Mouse (Mus musculus) adrenal gland, postnatal 36 days (tissue): ENCODE measurements at regions not wholly inside any gene's neighbourhood (a gene's known extent, or its start where the extent isn't known, plus 50 kb on each side); places are given as distances from the start of the nearest gene placed in this dataset.

Experiments
- DNase-seq, 2 experiments: peaks; one replicate each; pipeline ENCODE4 v3.0.0; 2021; ENCODE audit warnings: mixed read lengths in 1 of 2

DNA sequence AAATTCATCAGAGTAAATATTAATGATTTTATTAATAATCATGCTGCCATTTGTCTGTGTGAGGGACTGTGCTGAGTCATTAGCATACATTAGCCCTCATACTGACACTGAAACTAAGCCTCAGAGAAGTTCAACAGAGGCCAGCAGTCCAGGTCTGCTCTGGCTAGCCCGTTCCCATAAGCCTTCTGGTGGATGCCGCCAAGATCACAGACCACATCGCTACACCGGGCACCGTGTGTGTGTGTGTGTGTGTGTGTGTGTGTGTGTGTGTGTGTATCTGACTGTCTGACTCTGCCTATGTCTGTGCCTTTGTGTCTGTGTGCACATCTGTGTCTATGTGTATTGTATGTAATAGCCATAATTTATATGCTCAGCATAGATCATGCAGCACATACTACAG, 106.0 kb downstream of the Rpl14 start:
- DNase-seq, result no peak

- DNase-seq, result no peak
Observed at GRCm38 (mm10) chr9:120679822-120680426, 108.7 kb downstream of the Rpl14 start.

- DNase-seq, result no peak
Observed at GRCm38 (mm10) chr9:120681404-120681803, 110.2 kb downstream of the Rpl14 start.

DNA sequence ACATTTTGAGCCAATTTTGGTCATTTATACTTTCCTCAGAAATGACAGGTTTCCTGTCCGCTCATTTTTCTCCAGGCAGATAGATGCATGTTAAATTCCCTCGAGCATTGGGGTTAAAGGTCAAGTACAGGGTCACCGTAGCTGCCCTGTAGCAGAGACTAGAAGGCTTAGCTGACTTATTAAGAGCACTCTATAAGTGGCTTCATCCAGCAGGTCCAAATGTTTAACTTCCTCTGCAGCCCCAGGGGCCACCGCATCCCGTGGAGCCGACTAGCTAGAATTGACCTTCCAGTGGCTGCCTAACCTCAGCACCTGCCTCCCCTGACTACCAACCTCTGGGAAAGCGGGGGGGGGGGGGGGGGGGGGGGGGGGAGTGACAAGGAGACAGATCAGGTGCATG, 114.7 kb downstream of the Rpl14 start:
- no peak for DNase-seq

GRCm38 (mm10) chr9:120689025-120689424, 117.8 kb downstream of the Rpl14 start:
- no peak for DNase-seq

GRCm38 (mm10) chr9:120690510-120690909, 119.3 kb downstream of the Rpl14 start:
- DNase-seq, result no peak

- peak; percentile 85 to 94 for DNase-seq
Observed at GRCm38 (mm10) chr9:120690961-120691941, 120.0 kb downstream of the Rpl14 start.

GRCm38 (mm10) chr9:120691971-120692401, 120.7 kb downstream of the Rpl14 start:
- no peak for DNase-seq

- DNase-seq, result no peak
Observed at GRCm38 (mm10) chr9:120694457-120694856, 123.2 kb downstream of the Rpl14 start.

DNA sequence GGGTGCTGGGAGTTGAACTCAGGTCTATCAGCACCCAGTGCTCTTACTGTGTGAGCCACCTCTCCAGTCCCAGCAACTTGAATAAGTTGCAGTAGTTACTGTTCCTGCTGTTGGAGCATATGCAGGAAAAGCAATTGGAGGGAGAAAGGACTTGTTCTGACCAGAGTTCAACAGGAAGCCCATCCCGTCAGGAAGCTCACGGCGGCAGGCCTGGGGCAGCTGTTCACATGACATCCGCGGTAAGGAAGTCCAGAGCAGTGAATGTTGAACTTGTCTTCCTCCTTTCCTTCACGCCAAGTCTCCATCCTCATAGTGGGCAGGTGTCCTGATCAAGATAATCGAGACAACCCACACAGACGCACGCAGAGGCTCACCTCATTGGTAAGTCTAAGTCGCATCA, 124.7 kb downstream of the Rpl14 start:
- peak; percentile 21 to 46 for DNase-seq

- no peak for DNase-seq
Observed at GRCm38 (mm10) chr9:120697749-120698148, 126.5 kb downstream of the Rpl14 start.

DNA sequence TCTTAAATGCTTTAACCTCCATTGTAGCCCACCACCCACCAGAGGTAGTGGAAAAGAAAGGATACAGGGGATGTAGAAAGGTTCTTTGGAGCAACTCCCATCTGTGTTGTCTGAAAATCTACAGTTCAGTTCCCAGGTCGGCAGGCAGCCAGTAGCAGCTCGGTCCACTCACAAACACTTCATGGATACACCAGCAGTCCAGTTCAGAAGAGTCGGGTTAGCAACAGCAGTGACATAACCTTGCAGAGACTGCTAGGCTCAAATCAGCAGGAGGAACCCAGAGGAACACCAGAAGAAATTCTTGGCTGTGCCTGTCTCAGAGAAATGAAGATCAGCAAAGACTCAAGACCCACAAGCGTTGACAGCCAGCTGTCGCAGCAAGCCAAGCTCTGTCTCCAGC, 128.5 kb downstream of the Rpl14 start:
- DNase-seq, result no peak

GRCm38 (mm10) chr9:120702836-120703235, 131.6 kb downstream of the Rpl14 start:
- no peak for DNase-seq

DNA sequence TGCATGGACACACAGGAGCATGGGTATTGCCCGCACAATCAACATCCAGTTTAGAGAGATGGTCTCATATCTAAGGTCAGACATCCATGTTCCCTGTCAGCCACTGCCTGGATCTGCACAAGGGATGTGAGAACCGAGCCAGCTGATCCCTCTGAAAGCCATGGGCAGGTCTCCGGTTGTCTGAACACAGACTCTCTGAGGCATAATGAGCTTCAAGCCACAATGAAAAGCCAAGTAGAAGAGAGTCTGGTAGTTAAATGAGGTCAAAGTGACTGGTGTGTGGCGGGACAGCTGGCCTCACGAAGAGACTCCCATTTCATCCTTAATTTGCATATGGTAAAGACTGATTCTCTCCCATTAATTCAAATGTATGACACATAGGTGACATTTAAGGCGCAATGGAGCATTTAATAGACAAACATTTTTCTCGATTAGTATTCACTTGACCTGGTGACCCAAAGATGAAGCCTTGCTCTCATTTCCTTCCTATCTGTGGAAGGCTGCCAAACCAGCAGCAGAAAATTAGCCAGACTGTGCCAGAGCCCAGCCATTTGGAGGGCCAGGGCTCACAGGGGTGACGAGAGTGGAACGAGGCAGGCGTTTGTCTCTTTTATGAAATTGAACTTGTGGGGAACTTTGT, 132.2 kb downstream of the Rpl14 start:
- DNase-seq, result peak; percentile 12 to 42

GRCm38 (mm10) chr9:120706562-120707198, 135.4 kb downstream of the Rpl14 start:
- DNase-seq, result no peak

- DNase-seq, result no peak
Observed at GRCm38 (mm10) chr9:120708507-120708906, 137.3 kb downstream of the Rpl14 start.

- DNase-seq, result no peak
Observed at GRCm38 (mm10) chr9:120709146-120709655, 138.0 kb downstream of the Rpl14 start.

- DNase-seq, result no peak
Observed at GRCm38 (mm10) chr9:120712987-120713386, 141.7 kb downstream of the Rpl14 start.

DNA sequence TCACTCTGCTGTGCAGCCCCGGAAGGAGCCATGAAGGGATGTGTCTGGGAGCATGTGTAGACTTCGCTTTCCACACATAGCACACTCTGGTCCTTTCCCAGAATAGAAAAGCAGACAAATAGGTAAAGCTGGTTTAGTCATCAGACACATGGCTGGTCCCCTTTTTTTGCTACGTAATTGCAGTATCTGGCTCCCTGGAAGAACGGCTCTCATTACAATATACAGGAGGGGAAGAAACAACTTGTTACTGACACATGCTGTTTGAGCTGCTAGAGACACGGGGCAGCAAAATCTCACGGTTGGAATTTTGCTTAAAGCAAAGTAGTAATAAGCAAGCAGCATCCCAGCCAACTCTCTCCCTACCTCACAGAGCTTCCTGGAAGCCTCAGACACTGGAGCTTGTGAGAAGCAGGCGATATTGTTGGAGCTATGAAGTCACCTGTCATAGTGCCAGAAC, 144.4 kb downstream of the Rpl14 start:
- no peak for DNase-seq

- no peak for DNase-seq
Observed at GRCm38 (mm10) chr9:120718812-120719211, 147.6 kb downstream of the Rpl14 start.

DNA sequence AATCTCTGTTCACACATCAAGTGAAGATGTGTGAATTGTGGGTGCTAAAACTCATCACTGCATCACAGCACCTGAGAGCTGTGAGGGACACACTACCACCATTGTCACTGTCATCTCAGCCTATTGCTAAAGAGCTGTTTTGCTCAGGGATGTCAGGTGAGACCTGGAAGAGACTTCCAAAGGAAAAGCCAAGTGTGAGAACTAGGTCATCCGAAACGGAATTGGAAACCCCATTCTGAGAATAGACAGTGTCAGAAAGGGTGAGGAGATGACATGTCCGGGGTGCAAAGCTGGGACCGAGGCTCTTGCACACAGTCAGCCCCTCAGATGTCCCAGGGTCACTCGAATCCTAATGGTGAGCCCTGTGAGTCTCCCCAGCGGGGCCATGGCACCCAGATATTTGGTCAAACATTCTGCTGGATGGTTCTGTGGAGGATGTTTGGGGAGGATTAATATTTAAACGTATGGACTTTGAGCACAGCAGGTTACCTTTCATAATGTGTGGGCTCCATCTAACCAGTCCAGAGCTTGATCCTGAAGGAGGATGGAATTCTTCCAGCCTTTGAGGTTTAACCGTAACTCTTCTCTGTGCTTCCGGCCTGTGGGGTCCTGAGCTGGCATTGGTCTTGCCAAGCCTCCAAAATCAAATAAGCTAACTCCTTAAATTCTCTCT, 150.3 kb downstream of the Rpl14 start:
- no peak for DNase-seq
